In genomic region chr14:54152485-54153235, GRCm38 (mm10) we compare ENCODE assay signal across 9 mouse cellular contexts.
A peak's percentile ranks its signal among the peaks of the same experiment; 100 is the strongest.
DNase-seq lines count a peak whose midpoint lies in the region; ATAC-seq and TF ChIP-seq lines count a peak whose summit lies in the region.
"Had no signal": no experiment of that assay in that cellular context is flagged by ENCODE, and none has a peak within 500 bp of the region (broad histone marks: within the 10 kb centered on the region; RNA-seq: fewer than 3 reads in every experiment).

No protein-coding gene starts in this region.

- H3K4me2 ChIP-seq in forebrain, embryonic 11.5 days (ENCODE audit: low read depth, low read length, severe bottlenecking), result no peak overlapping the region
- H3K4me2 ChIP-seq in forebrain, embryonic 13.5 days, result no peak overlapping the region
- H3K4me2 ChIP-seq in hindbrain, embryonic 14.5 days (replicated peaks), result no peak overlapping the region
- no peak overlapping the region for H3K4me2 ChIP-seq in stomach, embryonic 15.5 days
- H3K4me2 ChIP-seq: lung, embryonic 15.5 days had no signal

- H3K4me3 ChIP-seq in forebrain, embryonic 11.5 days (ENCODE audit: low read depth, low read length), result no peak overlapping the region
- H3K4me3 ChIP-seq in forebrain, embryonic 13.5 days, result no peak overlapping the region
- H3K4me3 ChIP-seq in bone marrow, adult 2 months (replicated peaks; ENCODE audit: control insufficient read depth, low read depth, low read length), result no peak overlapping the region
- no peak overlapping the region for H3K4me3 ChIP-seq in hindbrain, embryonic 14.5 days (replicated peaks; ENCODE audit: low read length)
- no peak overlapping the region for H3K4me3 ChIP-seq in left cerebral cortex, adult 2 months
- no peak overlapping the region for H3K4me3 ChIP-seq in stomach, embryonic 15.5 days (replicated peaks)
- H3K4me3 ChIP-seq: lung, embryonic 15.5 days had no signal

- TF ChIP-seq POLR2A in bone marrow, adult 2 months (IDR thresholded peaks at IDR 0.05; ENCODE audit: borderline replicate concordance, control insufficient read depth, low read depth, low read length), result no peak

- DNase-seq in forebrain, embryonic 11.5 days (ENCODE audit: low spot score), result peak; percentile 81
- DNase-seq in hindbrain, embryonic 14.5 days (ENCODE audit: low spot score), result peak; percentile 73
- DNase-seq in left cerebral cortex, adult 2 months (ENCODE audit: extremely low spot score in 1 of 2, low spot score in 2 of 2), result peak; percentile 56 to 57

- H3K36me3 ChIP-seq in forebrain, embryonic 11.5 days (ENCODE audit: control insufficient read depth, insufficient read depth, low read length), result no peaks in the 10 kb centered on the region
- no peaks in the 10 kb centered on the region for H3K36me3 ChIP-seq in forebrain, embryonic 13.5 days (ENCODE audit: poor library complexity, severe bottlenecking)
- H3K36me3 ChIP-seq in hindbrain, embryonic 14.5 days (replicated peaks; ENCODE audit: control insufficient read depth, insufficient read depth), result no peaks in the 10 kb centered on the region
- H3K36me3 ChIP-seq in stomach, embryonic 15.5 days, result no peaks in the 10 kb centered on the region
- H3K36me3 ChIP-seq: lung, embryonic 15.5 days had no signal

- 53% methylated on average over 6 of the region's 6 CpGs for WGBS in forebrain, embryonic 11.5 days
- 52% methylated on average over 6 of the region's 6 CpGs for WGBS in forebrain, embryonic 13.5 days
- 30% methylated on average over 6 of the region's 6 CpGs for WGBS in bone marrow, adult 2 months
- 51% methylated on average over 6 of the region's 6 CpGs for WGBS in hindbrain, embryonic 14.5 days
- WGBS in stomach, embryonic 15.5 days, result 45% methylated on average over 6 of the region's 6 CpGs

- H3K27ac ChIP-seq in forebrain, embryonic 11.5 days (ENCODE audit: low read depth, low read length), result no peak overlapping the region
- no peak overlapping the region for H3K27ac ChIP-seq in forebrain, embryonic 13.5 days
- no peak overlapping the region for H3K27ac ChIP-seq in bone marrow, adult 2 months (ENCODE audit: control insufficient read depth, insufficient read depth, low read depth, low read length, poor library complexity)
- H3K27ac ChIP-seq in hindbrain, embryonic 14.5 days, result no peak overlapping the region
- H3K27ac ChIP-seq in left cerebral cortex, adult 2 months, result no peak overlapping the region
- no peak overlapping the region for H3K27ac ChIP-seq in stomach, embryonic 15.5 days
- H3K27ac ChIP-seq: lung, embryonic 15.5 days had no signal

- 0 out of 2 replicates have a peak, but pooled peaks have one; percentile 24 for ATAC-seq in forebrain, embryonic 11.5 days (replicated peaks; ENCODE audit: low FRiP score)
- ATAC-seq in forebrain, embryonic 13.5 days, result no peak
- peak; percentile 69 for ATAC-seq in erythroid progenitor cell, adult 5-6 weeks (replicated peaks; ENCODE audit: low FRiP score, poor library complexity, severe bottlenecking)
- ATAC-seq in hindbrain, embryonic 14.5 days (ENCODE audit: low FRiP score), result 0 out of 2 replicates have a peak, but pooled peaks have one; percentile 27
- peak; percentile 90 for ATAC-seq in megakaryocyte progenitor cell, adult 5-6 weeks (replicated peaks; ENCODE audit: poor library complexity)
- peak; percentile 76; the same call in 1 of the 2 replicates for ATAC-seq in stomach, embryonic 15.5 days (ENCODE audit: insufficient read depth, low FRiP score, low read depth)

- TF ChIP-seq CTCF in bone marrow, adult 2 months (IDR thresholded peaks at IDR 0.05; ENCODE audit: control insufficient read depth, insufficient read depth, low read length), result peak; percentile 56
- TF ChIP-seq CTCF in left cerebral cortex, adult 2 months (IDR thresholded peaks at IDR 0.05), result peak; percentile 68

- H3K4me1 ChIP-seq in forebrain, embryonic 11.5 days (replicated peaks; ENCODE audit: control insufficient read depth, insufficient read depth, low read length), result no peaks in the 10 kb centered on the region
- no peaks in the 10 kb centered on the region for H3K4me1 ChIP-seq in forebrain, embryonic 13.5 days
- H3K4me1 ChIP-seq in bone marrow, adult 2 months (ENCODE audit: control insufficient read depth, insufficient read depth, low read length), result no peaks in the 10 kb centered on the region; the same call in 1 of the 2 replicates
- H3K4me1 ChIP-seq in hindbrain, embryonic 14.5 days (replicated peaks; ENCODE audit: control insufficient read depth, insufficient read depth, low read length), result no peaks in the 10 kb centered on the region
- no peaks in the 10 kb centered on the region for H3K4me1 ChIP-seq in stomach, embryonic 15.5 days

- H3K27me3 ChIP-seq in forebrain, embryonic 11.5 days (ENCODE audit: control insufficient read depth, insufficient read depth, low read length), result no peaks in the 10 kb centered on the region
- no peaks in the 10 kb centered on the region for H3K27me3 ChIP-seq in forebrain, embryonic 13.5 days
- H3K27me3 ChIP-seq in hindbrain, embryonic 14.5 days (ENCODE audit: control insufficient read depth, insufficient read depth, low read length), result no peaks in the 10 kb centered on the region
- H3K27me3 ChIP-seq in stomach, embryonic 15.5 days (replicated peaks), result no peaks in the 10 kb centered on the region

- no peak overlapping the region for H3K9ac ChIP-seq in forebrain, embryonic 11.5 days (ENCODE audit: low read length)
- H3K9ac ChIP-seq in forebrain, embryonic 13.5 days, result no peak overlapping the region
- no peak overlapping the region for H3K9ac ChIP-seq in hindbrain, embryonic 14.5 days
- H3K9ac ChIP-seq in stomach, embryonic 15.5 days, result no peak overlapping the region
- H3K9ac ChIP-seq: lung, embryonic 15.5 days had no signal

- H3K9me3 ChIP-seq in forebrain, embryonic 11.5 days (ENCODE audit: control insufficient read depth, low read length), result no peaks in the 10 kb centered on the region
- no peaks in the 10 kb centered on the region for H3K9me3 ChIP-seq in forebrain, embryonic 13.5 days (replicated peaks)
- no peaks in the 10 kb centered on the region for H3K9me3 ChIP-seq in hindbrain, embryonic 14.5 days (ENCODE audit: control insufficient read depth, low read length)
- H3K9me3 ChIP-seq in stomach, embryonic 15.5 days, result no peaks in the 10 kb centered on the region
- H3K9me3 ChIP-seq: lung, embryonic 15.5 days had no signal

- intact Hi-C loops in left cerebral cortex, adult 2 months (cut with DNase I), result loop anchor here (1.0 kb wide), 1 partner anchor 88 kb away; no protein-coding TSS in a partner anchor
